Mouse (Mus musculus): Measurements from ENCODE around the gene Actb. TPM values are rescaled to one million over a fixed set of nuclear protein-coding genes. Genes with fewer than 3 reads are reported as not detected.

The Actb gene
- total and polyA plus RNA-seq, 3 experiments = 1,403 to 4,417 (median 3,042) TPM

GRCm38 (mm10) chr5:142908941-142909575 lies 2.5 kb upstream of the Actb start (continued):
- TF ChIP-seq RCOR1 (IDR thresholded peaks at IDR 0.05; ENCODE audit: low read depth, low read length) (peak; percentile 54; the same call in 1 of the 2 replicates), EP300 (IDR thresholded peaks at IDR 0.05; ENCODE audit: low read depth in 1 of 2, low read length in 2 of 2) (peak; percentile 70 to 75), GABPA (IDR thresholded peaks at IDR 0.05; ENCODE audit: low read depth, low read length) (no peak), CHD2 (IDR thresholded peaks at IDR 0.05; ENCODE audit: low read length) (peak; percentile 85), RAD21 (IDR thresholded peaks at IDR 0.05; ENCODE audit: low read depth, low read length) (no peak), ZMIZ1 (IDR thresholded peaks at IDR 0.05; ENCODE audit: low read depth, low read length) (peak; percentile 37; the same call in 1 of the 2 replicates), HCFC1 (IDR thresholded peaks at IDR 0.05; ENCODE audit: low read depth, low read length) (peak; percentile 62; the same call in 1 of the 2 replicates), TCF12 (IDR thresholded peaks at IDR 0.05; ENCODE audit: low read depth, low read length) (peak; percentile 24), NELFE (IDR thresholded peaks at IDR 0.05; ENCODE audit: low read depth, low read length) (peak; percentile 62), CHD1 (IDR thresholded peaks at IDR 0.05; ENCODE audit: low read depth, low read length) (peak; percentile 89), ZKSCAN1 (IDR thresholded peaks at IDR 0.05; ENCODE audit: low read depth, low read length) (0 out of 2 replicates have a peak, but pooled peaks have one; percentile 44), MAFK (IDR thresholded peaks at IDR 0.05; ENCODE audit: borderline replicate concordance, low read depth, low read length) (no peak), TAL1 (IDR thresholded peaks at IDR 0.05; ENCODE audit: low read length) (no peak), USF2 (IDR thresholded peaks at IDR 0.05; ENCODE audit: borderline replicate concordance in 1 of 2, insufficient read depth in 1 of 2, low read depth in 1 of 2, low read length in 2 of 2) (no peak), POLR2AphosphoS2 (IDR thresholded peaks at IDR 0.05; ENCODE audit: low read length) (no peak), SMC3 (IDR thresholded peaks at IDR 0.05; ENCODE audit: low read depth, low read length) (no peak)

- H3K9me3 ChIP-seq (replicated peaks; ENCODE audit: insufficient read depth, low read length) = no peaks in the 10 kb centered on the region
- H3K36me3 ChIP-seq (ENCODE audit: control insufficient read depth in 1 of 2, insufficient read depth in 2 of 2, low read length in 2 of 2) = peaks cover 13 to 38% of the 10 kb centered on the region in 2 experiments
- peak; percentile 67 for DNase-seq (ENCODE audit: low read depth, low spot score)
- peaks cover 11 to 52% of the 10 kb centered on the region in 2 experiments for H3K4me1 ChIP-seq (ENCODE audit: control insufficient read depth in 1 of 2, insufficient read depth in 2 of 2, low read length in 2 of 2)
- peaks cover 22% of the 10 kb centered on the region for H3K79me2 ChIP-seq (ENCODE audit: control insufficient read depth, insufficient read depth, low read length, poor library complexity)
- peak in 1 of 2 experiments; percentile 27; a peak in 1 of 4 replicates for TF ChIP-seq POLR2A (IDR thresholded peaks at IDR 0.05; ENCODE audit: control insufficient read depth in 1 of 2, insufficient read depth in 1 of 2, low read depth in 1 of 2, low read length in 2 of 2, poor library complexity in 1 of 2)
- TF ChIP-seq NRF1 (IDR thresholded peaks at IDR 0.05; ENCODE audit: insufficient read depth, low read depth, low read length, poor library complexity, severe bottlenecking) = no peak
- TF ChIP-seq TBP (IDR thresholded peaks at IDR 0.05; ENCODE audit: low read depth, low read length) = peak; percentile 46
- no peak for TF ChIP-seq MEF2A (IDR thresholded peaks at IDR 0.05; ENCODE audit: extremely low read depth, insufficient replicate concordance, low read depth, low read length, poor library complexity, severe bottlenecking)
- no peak for TF ChIP-seq ZMIZ1 (IDR thresholded peaks at IDR 0.05; ENCODE audit: low read depth, low read length)
- no peak for TF ChIP-seq CHD2 (IDR thresholded peaks at IDR 0.05; ENCODE audit: low read length)
- 0 out of 2 replicates have a peak, but pooled peaks have one; percentile 14 for TF ChIP-seq HCFC1 (IDR thresholded peaks at IDR 0.05; ENCODE audit: low read depth, low read length)
- TF ChIP-seq USF2 (IDR thresholded peaks at IDR 0.05; ENCODE audit: borderline replicate concordance in 1 of 2, insufficient read depth in 1 of 2, low read depth in 1 of 2, low read length in 2 of 2) = no peak
- no peak for TF ChIP-seq ZKSCAN1 (IDR thresholded peaks at IDR 0.05; ENCODE audit: low read depth, low read length)
- TF ChIP-seq E2F4 (IDR thresholded peaks at IDR 0.05; ENCODE audit: borderline replicate concordance, low read depth, low read length) = no peak
- TF ChIP-seq ZNF384 (IDR thresholded peaks at IDR 0.05; ENCODE audit: low read depth, low read length) = peak; percentile 87
- no peak for TF ChIP-seq MYC (IDR thresholded peaks at IDR 0.05; ENCODE audit: low read depth, low read length)
- H3K27ac ChIP-seq (ENCODE audit: control insufficient read depth, low read depth, low read length) = peak overlapping the region; percentile 96
- no peaks in the 10 kb centered on the region for H3K27me3 ChIP-seq (ENCODE audit: control insufficient read depth in 1 of 2, insufficient read depth in 2 of 2, low read length in 2 of 2)
- peak overlapping the region in 1 of 2 experiments; percentile 54; a peak in 3 of 4 replicates for H3K4me3 ChIP-seq (ENCODE audit: control insufficient read depth in 1 of 2, insufficient read depth in 1 of 2, low read depth in 2 of 2, low read length in 2 of 2)
- peak overlapping the region; percentile 72 for H3K9ac ChIP-seq (ENCODE audit: control insufficient read depth, low read depth, low read length, poor library complexity, severe bottlenecking)
These were observed 1.4 kb upstream of the Actb start for GRCm38 (mm10) chr5:142907803-142908559.

Data from MEL (cell line).